Mouse (Mus musculus): ENCODE results near the gene Igfbp1. TPM values are rescaled to one million over a fixed set of nuclear protein-coding genes. Genes with fewer than 3 reads are reported as not detected.

Gene Igfbp1
- polyA plus RNA-seq, 1 experiment from 2014 or later: 0.60 TPM

- Histone ChIP-seq H3K9me3 (no peaks in the 10 kb centered on the region), H3K27me3 (no peaks in the 10 kb centered on the region), H3K4me2 (no peak overlapping the region), H3K4me1 (no peaks in the 10 kb centered on the region), H3K36me3 (no peaks in the 10 kb centered on the region), H3K4me3 (no peak overlapping the region), H3K9ac (no peak overlapping the region), H3K27ac (no peak overlapping the region)
- ATAC-seq (ENCODE audit: borderline replicate concordance, extremely low read depth, low FRiP score, low TSS enrichment): no peak
- 86% methylated on average over 2 of the region's 2 CpGs for whole genome bisulfite sequencing
These were observed 39.2 kb downstream of the Igfbp1 start for GRCm38 (mm10) chr11:7236751-7237150.

GRCm38 (mm10) chr11:7237712-7238111 is 40.1 kb downstream of the Igfbp1 start:
- Histone ChIP-seq H3K9ac (no peak overlapping the region), H3K27ac (no peak overlapping the region), H3K4me1 (no peaks in the 10 kb centered on the region), H3K36me3 (no peaks in the 10 kb centered on the region), H3K4me2 (no peak overlapping the region), H3K4me3 (no peak overlapping the region), H3K9me3 (no peaks in the 10 kb centered on the region), H3K27me3 (no peaks in the 10 kb centered on the region)
- no peak; the same call in 1 of the 2 replicates for ATAC-seq (ENCODE audit: borderline replicate concordance, extremely low read depth, low FRiP score, low TSS enrichment)
- 35% methylated on average over 6 of the region's 6 CpGs for WGBS

- 91% methylated on average over 6 of the region's 6 CpGs for WGBS
- H3K4me1 ChIP-seq: no peaks in the 10 kb centered on the region
- H3K27ac ChIP-seq: no peak overlapping the region
These were observed 41.0 kb downstream of the Igfbp1 start for GRCm38 (mm10) chr11:7238546-7238945.

GRCm38 (mm10) chr11:7239041-7239740 is 41.6 kb downstream of the Igfbp1 start:
- no peaks in the 10 kb centered on the region for H3K27me3 ChIP-seq
- H3K9me3 ChIP-seq: no peaks in the 10 kb centered on the region
- H3K4me3 ChIP-seq: no peak overlapping the region
- H3K36me3 ChIP-seq: no peaks in the 10 kb centered on the region
- no peak overlapping the region for H3K9ac ChIP-seq
- ATAC-seq (ENCODE audit: borderline replicate concordance, extremely low read depth, low FRiP score, low TSS enrichment): no peak
- no peak overlapping the region for H3K27ac ChIP-seq
- no peaks in the 10 kb centered on the region for H3K4me1 ChIP-seq
- WGBS: 55% methylated on average over 4 of the region's 4 CpGs
- no peak overlapping the region for H3K4me2 ChIP-seq

More at GRCm38 (mm10) chr11:7238546-7238945, 41.0 kb downstream of the Igfbp1 start:
- Histone ChIP-seq H3K4me3 (no peak overlapping the region), H3K9me3 (no peaks in the 10 kb centered on the region), H3K4me2 (no peak overlapping the region), H3K27me3 (no peaks in the 10 kb centered on the region), H3K9ac (no peak overlapping the region), H3K36me3 (no peaks in the 10 kb centered on the region)
- no peak for ATAC-seq (ENCODE audit: borderline replicate concordance, extremely low read depth, low FRiP score, low TSS enrichment)

GRCm38 (mm10) chr11:7244782-7245181 is 47.2 kb downstream of the Igfbp1 start:
- Histone ChIP-seq H3K9me3 (no peaks in the 10 kb centered on the region), H3K36me3 (no peaks in the 10 kb centered on the region), H3K4me1 (no peaks in the 10 kb centered on the region), H3K27ac (no peak overlapping the region), H3K9ac (no peak overlapping the region), H3K4me3 (no peak overlapping the region), H3K4me2 (no peak overlapping the region), H3K27me3 (no peaks in the 10 kb centered on the region)
- no peak for ATAC-seq (ENCODE audit: borderline replicate concordance, extremely low read depth, low FRiP score, low TSS enrichment)
- 85% methylated on average over 1 of the region's 1 CpGs for WGBS

GRCm38 (mm10) chr11:7250415-7250814 is 52.8 kb downstream of the Igfbp1 start:
- Histone ChIP-seq H3K4me2 (no peak overlapping the region), H3K4me3 (no peak overlapping the region), H3K36me3 (no peaks in the 10 kb centered on the region), H3K9ac (no peak overlapping the region), H3K9me3 (no peaks in the 10 kb centered on the region), H3K27me3 (no peaks in the 10 kb centered on the region), H3K27ac (no peak overlapping the region), H3K4me1 (no peaks in the 10 kb centered on the region)
- WGBS: 76% methylated on average over 2 of the region's 2 CpGs
- ATAC-seq (ENCODE audit: borderline replicate concordance, extremely low read depth, low FRiP score, low TSS enrichment): no peak

GRCm38 (mm10) chr11:7250870-7251269 is 53.3 kb downstream of the Igfbp1 start:
- no peak overlapping the region for H3K27ac ChIP-seq
- no peaks in the 10 kb centered on the region for H3K9me3 ChIP-seq
- no peak overlapping the region for H3K9ac ChIP-seq
- no peak for ATAC-seq (ENCODE audit: borderline replicate concordance, extremely low read depth, low FRiP score, low TSS enrichment)
- no peaks in the 10 kb centered on the region for H3K4me1 ChIP-seq
- no peaks in the 10 kb centered on the region for H3K27me3 ChIP-seq
- no peaks in the 10 kb centered on the region for H3K36me3 ChIP-seq
- no peak overlapping the region for H3K4me3 ChIP-seq
- no peak overlapping the region for H3K4me2 ChIP-seq
- WGBS: 84% methylated on average over 5 of the region's 5 CpGs

Other genes starting within 250 kb of the Igfbp1 start
- gene Adcy1, start 134.3 kb upstream of the Igfbp1 start, polyA plus RNA-seq (2015; fragmentation: Nextera tagmentation; extraction: Ambion mirVana): 0.60 and 0.79 TPM in 2 replicates
- gene Gm11985, start 9.2 kb upstream of the Igfbp1 start, polyA plus RNA-seq (2015; fragmentation: Nextera tagmentation; extraction: Ambion mirVana): not detected in 2 replicates
- 12.9 and 15.9 TPM in 2 replicates for gene Igfbp3, start 16.1 kb downstream of the Igfbp1 start, polyA plus RNA-seq (2015; fragmentation: Nextera tagmentation; extraction: Ambion mirVana)

All from lung, embryonic 15.5 days (tissue).